Comparison of ENCODE assay signal across 19 mouse cellular contexts in genomic region chr11:50286428-50286827, GRCm38 (mm10). TPM values are rescaled to one million over a fixed set of nuclear protein-coding genes. Genes with fewer than 3 reads are reported as not detected.
DNase-seq lines count a peak whose midpoint lies in the region; ATAC-seq and TF ChIP-seq lines count a peak whose summit lies in the region.
"Had no signal": no experiment of that assay in that cellular context is flagged by ENCODE, and none has a peak within 500 bp of the region (broad histone marks: within the 10 kb centered on the region; RNA-seq: fewer than 3 reads in every experiment).

No protein-coding gene starts in this region.

- H3K9me3 ChIP-seq in liver, embryonic 16.5 days (replicated peaks; ENCODE audit: control insufficient read depth, low read length), result no peaks in the 10 kb centered on the region
- H3K9me3 ChIP-seq in liver, embryonic 11.5 days (ENCODE audit: control insufficient read depth, low read length), result no peaks in the 10 kb centered on the region
- no peaks in the 10 kb centered on the region for H3K9me3 ChIP-seq in MEL (replicated peaks; ENCODE audit: insufficient read depth, low read length)
- no peaks in the 10 kb centered on the region for H3K9me3 ChIP-seq in kidney, embryonic 16.5 days (ENCODE audit: low read length)
- H3K9me3 ChIP-seq: midbrain, embryonic 12.5 days; neural tube, embryonic 15.5 days had no signal

- H3K27me3 ChIP-seq in liver, embryonic 16.5 days (ENCODE audit: control insufficient read depth, insufficient read depth, low read depth, low read length), result no peaks in the 10 kb centered on the region
- no peaks in the 10 kb centered on the region for H3K27me3 ChIP-seq in liver, embryonic 11.5 days (replicated peaks; ENCODE audit: control insufficient read depth, insufficient read depth, low read length)
- H3K27me3 ChIP-seq in MEL (ENCODE audit: control insufficient read depth in 1 of 2, insufficient read depth in 2 of 2, low read length in 2 of 2), result no peaks in the 10 kb centered on the region
- no peaks in the 10 kb centered on the region for H3K27me3 ChIP-seq in kidney, embryonic 16.5 days (ENCODE audit: insufficient read depth, low read length)
- H3K27me3 ChIP-seq: midbrain, embryonic 12.5 days; neural tube, embryonic 15.5 days had no signal

- WGBS in liver, embryonic 16.5 days (ENCODE audit: insufficient replicate concordance), result 33% methylated on average over 1 of the region's 1 CpGs
- 64% methylated on average over 1 of the region's 1 CpGs for WGBS in liver, embryonic 11.5 days
- WGBS in kidney, embryonic 16.5 days, result 87% methylated on average over 1 of the region's 1 CpGs

- no peak for TF ChIP-seq CTCF in MEL (IDR thresholded peaks at IDR 0.05 in 2 of 3, conservative IDR thresholded peaks at IDR 0.05 in 1 of 3; ENCODE audit: control insufficient read depth in 1 of 3, insufficient read depth in 1 of 3, low read depth in 2 of 3, low read length in 3 of 3, poor library complexity in 1 of 3, severe bottlenecking in 1 of 3)

- no peak for ATAC-seq in liver, embryonic 16.5 days (ENCODE audit: low read depth)
- ATAC-seq in liver, embryonic 11.5 days (replicated peaks; ENCODE audit: low FRiP score), result no peak
- ATAC-seq in granulocyte monocyte progenitor cell, adult 5-6 weeks (replicated peaks; ENCODE audit: poor library complexity, severe bottlenecking), result peak; percentile 73
- ATAC-seq in monocyte, adult 5-6 weeks (replicated peaks; ENCODE audit: insufficient number of reproducible peaks, low FRiP score, low TSS enrichment, poor library complexity, severe bottlenecking), result peak; percentile 48; the same call in 1 of the 2 replicates
- no peak for ATAC-seq in kidney, embryonic 16.5 days (ENCODE audit: low FRiP score, low TSS enrichment)
- ATAC-seq: CD4-positive, CD25-positive, alpha-beta regulatory T cell, adult 4 months had no signal

- H3K27ac ChIP-seq in liver, embryonic 16.5 days (ENCODE audit: low read length), result 0 out of 2 replicates have a peak overlapping the region, but pooled peaks have one; percentile 5
- no peak overlapping the region for H3K27ac ChIP-seq in liver, embryonic 11.5 days (ENCODE audit: low read depth, low read length)
- H3K27ac ChIP-seq in MEL (ENCODE audit: control insufficient read depth, low read depth, low read length), result peak overlapping the region; percentile 26; the same call in 1 of the 2 replicates
- no peak overlapping the region for H3K27ac ChIP-seq in kidney, embryonic 16.5 days (ENCODE audit: low read length)
- H3K27ac ChIP-seq: hindbrain, embryonic 14.5 days; midbrain, embryonic 12.5 days; neural tube, embryonic 15.5 days had no signal

- H3K79me2 ChIP-seq in MEL (ENCODE audit: control insufficient read depth, insufficient read depth, low read length, poor library complexity), result peaks cover 36% of the 10 kb centered on the region

- no peak overlapping the region for H3K4me2 ChIP-seq in liver, embryonic 16.5 days (ENCODE audit: low read depth, low read length)
- no peak overlapping the region for H3K4me2 ChIP-seq in liver, embryonic 11.5 days
- H3K4me2 ChIP-seq in kidney, embryonic 16.5 days (replicated peaks; ENCODE audit: low read depth, low read length), result no peak overlapping the region
- H3K4me2 ChIP-seq: heart, embryonic 11.5 days; hindbrain, embryonic 14.5 days; midbrain, embryonic 12.5 days; neural tube, embryonic 15.5 days had no signal

- peaks cover 18% of the 10 kb centered on the region for H3K4me1 ChIP-seq in liver, embryonic 16.5 days (ENCODE audit: control insufficient read depth, low read depth, low read length)
- peaks cover 9% of the 10 kb centered on the region for H3K4me1 ChIP-seq in liver, embryonic 11.5 days (replicated peaks; ENCODE audit: control insufficient read depth, insufficient read depth, low read length)
- peaks cover 11 to 14% of the 10 kb centered on the region in 2 experiments for H3K4me1 ChIP-seq in MEL (ENCODE audit: control insufficient read depth in 1 of 2, insufficient read depth in 2 of 2, low read length in 2 of 2)
- peaks cover 13% of the 10 kb centered on the region for H3K4me1 ChIP-seq in kidney, embryonic 16.5 days (ENCODE audit: insufficient read depth, low read length)

- H3K9ac ChIP-seq in liver, embryonic 16.5 days (ENCODE audit: low read depth, low read length), result no peak overlapping the region
- H3K9ac ChIP-seq in liver, embryonic 11.5 days (ENCODE audit: low read depth, low read length), result no peak overlapping the region
- no peak overlapping the region for H3K9ac ChIP-seq in MEL (ENCODE audit: control insufficient read depth, low read depth, low read length, poor library complexity, severe bottlenecking)
- no peak overlapping the region for H3K9ac ChIP-seq in kidney, embryonic 16.5 days (replicated peaks; ENCODE audit: low read length)
- H3K9ac ChIP-seq: hindbrain, embryonic 14.5 days; midbrain, embryonic 12.5 days; neural tube, embryonic 15.5 days had no signal

- no peaks in the 10 kb centered on the region for H3K36me3 ChIP-seq in liver, embryonic 16.5 days (ENCODE audit: control insufficient read depth, insufficient read depth)
- H3K36me3 ChIP-seq in liver, embryonic 11.5 days (ENCODE audit: control insufficient read depth, insufficient read depth, low read length), result peaks cover 23% of the 10 kb centered on the region
- H3K36me3 ChIP-seq in MEL (ENCODE audit: control insufficient read depth in 1 of 2, insufficient read depth in 2 of 2, low read length in 2 of 2), result peaks cover 8 to 30% of the 10 kb centered on the region in 2 experiments
- peaks cover 12% of the 10 kb centered on the region; the same call in 1 of the 2 replicates for H3K36me3 ChIP-seq in kidney, embryonic 16.5 days (ENCODE audit: insufficient read depth, low read length)

- no peak for TF ChIP-seq POLR2A in MEL (IDR thresholded peaks at IDR 0.05; ENCODE audit: control insufficient read depth in 1 of 2, insufficient read depth in 1 of 2, low read depth in 1 of 2, low read length in 2 of 2, poor library complexity in 1 of 2)

- intact Hi-C loops in left cerebral cortex, postnatal 14 days (cut with DNase I), result no loop called here

- H3K4me3 ChIP-seq in liver, embryonic 16.5 days (ENCODE audit: low read depth, low read length), result no peak overlapping the region
- H3K4me3 ChIP-seq in liver, embryonic 11.5 days (ENCODE audit: low read depth, low read length), result no peak overlapping the region
- no peak overlapping the region for H3K4me3 ChIP-seq in MEL (ENCODE audit: control insufficient read depth in 1 of 2, insufficient read depth in 1 of 2, low read depth in 2 of 2, low read length in 2 of 2)
- no peak overlapping the region for H3K4me3 ChIP-seq in kidney, embryonic 16.5 days (ENCODE audit: low read length)
- H3K4me3 ChIP-seq: midbrain, embryonic 12.5 days; neural tube, embryonic 15.5 days had no signal

- no peak for DNase-seq in liver, embryonic 11.5 days (ENCODE audit: low spot score)
- peak; percentile 79 for DNase-seq in MEL (ENCODE audit: low read depth, low spot score)
- DNase-seq in right cerebral cortex, postnatal 14 days, result no peak
- DNase-seq in left cerebral cortex, postnatal 14 days (ENCODE audit: low spot score in 2 of 2), result no peak
- DNase-seq: cerebellum, adult 9-10 months; gastrocnemius, postnatal 25 days; heart, postnatal 14 days; kidney, postnatal 14 days; right cerebral cortex, postnatal 4 days; thymus, adult 18-20 months had no signal

- TF ChIP-seq RAD21 in MEL (IDR thresholded peaks at IDR 0.05; ENCODE audit: low read depth, low read length), result no peak; the same call in 1 of the 2 replicates

- peak; percentile 31 to 56; a peak in 3 of 4 replicates for TF ChIP-seq EP300 in MEL (IDR thresholded peaks at IDR 0.05; ENCODE audit: low read depth in 1 of 2, low read length in 2 of 2)

TF ChIP-seq in MEL, 35 proteins besides CTCF, POLR2A, EP300 and RAD21 (continues in another document):
- peak; percentile 71; the same call in 1 of the 2 replicates for TF ChIP-seq CHD1 (IDR thresholded peaks at IDR 0.05; ENCODE audit: low read depth, low read length)

RNA-seq across cellular contexts. Expression of gene Maml1, which starts 5.7 kb away (rescaled TPM):
- 1.3 and 1.5 TPM in 2 replicates for polyA plus RNA-seq in liver, embryonic 16.5 days (2015; fragmentation: Nextera tagmentation; extraction: Ambion mirVana)
- 4.4 and 5.6 TPM in 2 replicates for polyA plus RNA-seq in liver, embryonic 11.5 days (2014; fragmentation: Nextera tagmentation; extraction: Ambion mirVana)
- 3.8 and 4.5 TPM in 2 replicates for total RNA-seq in MEL (2012; rRNA removed)
- 10 to 100 TPM in 1 of 2 experiments, not detected in 1; 12.6 TPM for polyA plus RNA-seq in MEL (2012; ENCODE audit: insufficient read depth in 1 of 2, insufficient read length in 2 of 2, low read depth in 1 of 2, low replicate concordance in 2 of 2, missing spikeins in 1 of 2)
- 11.7 and 13.4 TPM in 2 replicates for total RNA-seq in granulocyte monocyte progenitor cell, adult 5-6 weeks (2014; fragmentation: Nextera tagmentation)
- 3.9 and 4.6 TPM in 2 replicates for total RNA-seq in granulocyte monocyte progenitor cell, adult 5-6 weeks (2017)
- 12.4 to 18.2 TPM (median 13.2 TPM) in 3 replicates for total RNA-seq in monocyte, adult 5-6 weeks (2017)
- polyA plus RNA-seq in kidney, embryonic 16.5 days (2015; fragmentation: Nextera tagmentation; extraction: Ambion mirVana), result 5.2 and 6.3 TPM in 2 replicates
- total RNA-seq in left cerebral cortex, postnatal 14 days (2021), result 1 to 10 TPM; 8.8 to 8.9 TPM

RNA-seq across cellular contexts. Expression of gene Canx, which starts 39.0 kb away (rescaled TPM):
- 172 and 184 TPM in 2 replicates for polyA plus RNA-seq in liver, embryonic 16.5 days (2015; fragmentation: Nextera tagmentation; extraction: Ambion mirVana)
- polyA plus RNA-seq in liver, embryonic 11.5 days (2014; fragmentation: Nextera tagmentation; extraction: Ambion mirVana), result 267 and 285 TPM in 2 replicates
- total RNA-seq in MEL (2012; rRNA removed), result 785 and 867 TPM in 2 replicates
- 100 to 1,000 TPM; 390 to 464 TPM for polyA plus RNA-seq in MEL (2012; ENCODE audit: insufficient read depth in 1 of 2, insufficient read length in 2 of 2, low read depth in 1 of 2, low replicate concordance in 2 of 2, missing spikeins in 1 of 2)
- 406 and 409 TPM in 2 replicates for total RNA-seq in granulocyte monocyte progenitor cell, adult 5-6 weeks (2014; fragmentation: Nextera tagmentation)
- total RNA-seq in granulocyte monocyte progenitor cell, adult 5-6 weeks (2017), result 955 and 1,233 TPM in 2 replicates
- 473 to 555 TPM (median 517 TPM) in 3 replicates for total RNA-seq in monocyte, adult 5-6 weeks (2017)
- polyA plus RNA-seq in kidney, embryonic 16.5 days (2015; fragmentation: Nextera tagmentation; extraction: Ambion mirVana), result 393 and 397 TPM in 2 replicates
- 100 to 1,000 TPM; 404 to 407 TPM for total RNA-seq in left cerebral cortex, postnatal 14 days (2021)

RNA-seq across cellular contexts. Expression of gene Ltc4s, which starts 48.0 kb away (rescaled TPM):
- polyA plus RNA-seq in liver, embryonic 16.5 days (2015; fragmentation: Nextera tagmentation; extraction: Ambion mirVana), result 0.50 and 0.61 TPM in 2 replicates
- 0.82 and 2.6 TPM in 2 replicates for polyA plus RNA-seq in liver, embryonic 11.5 days (2014; fragmentation: Nextera tagmentation; extraction: Ambion mirVana)
- 1.6 and 3.1 TPM in 2 replicates for total RNA-seq in MEL (2012; rRNA removed)
- 1 to 10 TPM in 1 of 2 experiments, not detected in 1; 3.4 TPM for polyA plus RNA-seq in MEL (2012; ENCODE audit: insufficient read depth in 1 of 2, insufficient read length in 2 of 2, low read depth in 1 of 2, low replicate concordance in 2 of 2, missing spikeins in 1 of 2)
- total RNA-seq in granulocyte monocyte progenitor cell, adult 5-6 weeks (2014; fragmentation: Nextera tagmentation), result 1.6 TPM in 1 of 2 replicates, not detected in the other
- total RNA-seq in granulocyte monocyte progenitor cell, adult 5-6 weeks (2017), result not detected in 2 replicates
- total RNA-seq in monocyte, adult 5-6 weeks (2017), result not detected in 3 replicates
- 2.5 and 2.8 TPM in 2 replicates for polyA plus RNA-seq in kidney, embryonic 16.5 days (2015; fragmentation: Nextera tagmentation; extraction: Ambion mirVana)
- total RNA-seq in left cerebral cortex, postnatal 14 days (2021), result 10 to 100 TPM; 11.4 to 11.6 TPM
- polyA plus RNA-seq: CD4-positive, CD25-positive, alpha-beta regulatory T cell, adult 4 months had no signal

Comparison
In these comparisons a context has a peak if more than half of its experiments do, and no peak if none do; other contexts are left out.
1. H3K27ac ChIP-seq: peak in liver, embryonic 16.5 days (single experiment) and MEL (single experiment); none in liver, embryonic 11.5 days (single experiment) and kidney, embryonic 16.5 days (single experiment).
2. ATAC-seq: peak in granulocyte monocyte progenitor cell, adult 5-6 weeks (single experiment) and monocyte, adult 5-6 weeks (single experiment); none in liver, embryonic 16.5 days (single experiment), liver, embryonic 11.5 days (single experiment) and kidney, embryonic 16.5 days (single experiment).